Mouse (Mus musculus) ovary, postnatal 14 days (tissue): ENCODE measurements around the gene Tdp1.
"Not testable (repeated sequence)": the region's sequence is repeated elsewhere in the genome, so short reads cannot be mapped to it uniquely, and the experiment has no call there.

Source experiments
- DNase-seq: peaks from one replicate; pipeline ENCODE4 v3.0.0; 2022; ENCODE audit warnings: low spot score

Gene Tdp1

DNA sequence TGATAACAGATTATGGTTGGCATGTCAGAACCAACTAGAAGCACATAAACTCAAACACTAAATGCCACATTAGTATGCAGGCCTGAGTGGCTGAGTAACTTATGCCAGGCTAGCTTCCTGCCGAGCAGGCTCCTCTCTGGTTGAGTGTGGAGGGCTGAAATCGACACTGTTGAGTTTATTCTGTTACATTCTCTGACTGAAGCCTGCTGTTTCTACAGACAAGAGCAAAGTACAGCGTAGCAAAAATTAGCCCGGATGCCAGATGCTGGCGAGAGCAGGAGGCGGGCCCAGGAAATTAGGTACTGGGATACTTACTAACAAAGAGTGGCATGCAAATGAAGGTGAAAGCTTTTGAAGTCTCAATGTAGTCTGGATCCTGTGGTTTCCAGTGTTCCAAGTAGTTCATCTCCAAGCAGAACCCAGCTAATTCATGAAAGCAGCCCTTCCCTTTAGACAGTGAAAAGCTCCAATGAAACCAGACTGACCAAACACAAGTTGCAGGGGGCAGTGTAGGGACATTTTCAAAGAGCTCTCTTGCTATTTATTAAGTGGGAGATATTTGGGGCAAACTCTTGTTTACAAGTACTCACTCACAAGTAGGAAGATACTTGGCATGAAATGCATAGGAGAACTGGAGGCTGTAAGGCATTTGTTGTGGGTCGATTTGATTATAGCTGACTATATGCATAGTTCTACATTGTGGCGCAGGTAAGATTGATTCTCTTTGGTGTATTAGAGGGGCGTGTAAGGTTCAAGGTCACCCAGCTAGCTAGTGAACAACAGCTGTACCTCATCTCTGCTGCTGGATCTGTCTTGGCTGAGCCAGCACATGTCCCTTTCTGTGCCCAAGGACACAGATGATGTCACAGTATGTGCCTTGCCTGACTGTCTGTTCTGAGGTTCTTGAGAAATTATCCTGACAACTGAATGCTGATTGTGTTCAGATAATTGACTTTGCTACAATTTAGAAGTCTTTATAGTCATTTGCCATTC lies 74.0 kb downstream of the Tdp1 start:
- DNase-seq = no peak

DNA sequence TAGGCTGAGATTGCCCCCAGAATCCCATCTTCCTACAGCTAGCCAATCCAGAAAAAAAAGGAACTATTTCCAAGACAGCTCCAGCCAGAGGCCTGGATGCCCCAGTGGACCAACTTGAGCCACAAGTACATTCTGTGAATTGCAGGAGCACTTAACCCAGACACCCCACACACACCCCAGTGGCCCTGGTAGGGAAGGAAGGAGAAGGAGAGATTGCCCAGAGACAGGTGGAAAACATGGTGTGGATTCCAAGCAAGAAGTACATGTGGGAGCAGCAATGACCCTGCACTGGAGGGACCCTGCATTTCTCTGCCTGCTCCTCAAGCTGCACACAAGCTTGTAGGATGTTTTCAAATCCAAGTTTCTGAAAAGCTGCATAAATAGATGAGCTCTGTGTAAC lies 75.0 kb downstream of the Tdp1 start:
- no peak for DNase-seq

DNA sequence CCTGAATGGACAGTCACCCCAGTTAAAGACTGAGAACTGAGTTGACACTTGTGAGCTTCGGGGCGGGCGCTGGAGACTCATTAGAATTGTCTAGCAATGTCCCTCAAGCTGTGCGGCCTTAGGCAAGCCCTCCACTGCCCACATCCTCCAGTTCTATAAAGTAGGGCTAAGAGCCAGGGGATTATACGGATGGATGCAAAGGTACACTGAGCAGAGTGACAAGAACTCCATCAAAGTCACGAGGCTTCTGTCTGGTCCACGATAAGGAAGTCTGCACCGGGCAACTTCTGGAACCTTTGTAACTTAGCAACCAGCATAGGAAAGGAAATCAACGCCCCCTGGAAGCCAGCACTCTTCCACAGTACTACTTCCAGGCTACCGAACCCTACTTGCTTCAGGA lies 75.6 kb downstream of the Tdp1 start:
- no peak for DNase-seq

DNA sequence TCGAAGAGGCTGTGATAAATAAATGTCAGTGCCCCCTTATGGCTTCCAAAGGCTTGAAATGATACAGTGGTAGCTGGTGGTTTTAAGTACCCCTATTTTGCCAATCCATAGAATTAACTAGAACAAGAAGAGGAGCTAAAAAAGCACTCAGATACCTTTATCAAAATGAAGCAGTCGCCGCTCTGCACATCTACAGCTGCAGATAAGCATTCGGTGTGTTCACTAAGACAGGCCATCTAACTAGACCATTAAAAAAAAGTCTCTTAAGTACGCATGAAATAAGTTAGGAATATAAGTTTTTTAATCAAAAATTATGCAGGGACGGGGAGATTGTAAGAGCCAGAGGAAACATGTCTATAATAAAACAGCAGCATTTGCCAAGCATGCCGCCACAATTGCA lies 76.4 kb downstream of the Tdp1 start:
- DNase-seq = no peak

DNA sequence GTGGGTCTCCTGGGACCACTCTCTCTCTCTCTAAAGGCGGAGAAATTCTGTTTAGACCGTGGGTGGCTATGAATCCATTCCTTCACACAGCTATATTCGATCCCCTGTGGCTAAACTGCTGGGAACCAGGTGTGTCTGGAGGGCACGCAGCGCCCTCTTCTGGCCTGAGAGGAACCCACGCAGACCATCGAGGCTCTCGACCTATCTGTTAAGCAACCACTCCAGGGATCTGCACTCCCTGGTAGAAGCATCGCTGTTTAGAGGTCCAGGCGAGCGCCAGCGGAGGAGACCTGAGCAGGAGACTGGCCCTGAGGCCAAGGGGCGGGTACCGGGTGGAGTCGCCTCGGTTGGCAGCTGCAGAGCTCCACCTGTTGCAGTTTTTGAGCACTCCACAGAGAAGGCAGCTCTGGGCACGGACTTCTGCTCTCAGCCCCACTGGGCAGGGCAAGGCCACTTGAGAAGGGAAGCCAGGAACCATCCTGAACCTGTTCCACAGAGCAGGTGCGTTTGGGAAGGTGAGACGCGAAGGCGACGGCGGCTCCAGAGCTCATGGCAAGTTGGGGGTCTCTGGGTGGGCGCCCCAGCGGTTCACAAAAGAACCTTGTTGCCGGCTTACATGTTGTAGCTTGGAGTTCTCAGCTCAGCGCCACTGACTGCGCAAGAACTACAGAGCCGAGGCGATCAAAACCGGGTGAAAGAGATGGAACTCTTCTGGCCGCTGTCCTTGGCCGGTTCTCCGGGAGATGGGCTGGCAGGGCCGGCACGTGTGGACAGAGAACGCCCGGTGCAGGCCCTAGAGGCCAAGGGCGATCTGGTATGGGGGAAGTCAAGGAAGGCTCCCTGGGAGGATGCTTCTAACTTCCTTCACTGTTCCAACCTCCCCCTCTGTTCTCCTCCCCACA lies 80.2 kb downstream of the Tdp1 start, which contains the start of gene Kcnk13:
Gene Kcnk13, plus strand, starts transcription at position 199 of the 902 bp plus-strand sequence.
- peak; percentile 45 for DNase-seq

DNA sequence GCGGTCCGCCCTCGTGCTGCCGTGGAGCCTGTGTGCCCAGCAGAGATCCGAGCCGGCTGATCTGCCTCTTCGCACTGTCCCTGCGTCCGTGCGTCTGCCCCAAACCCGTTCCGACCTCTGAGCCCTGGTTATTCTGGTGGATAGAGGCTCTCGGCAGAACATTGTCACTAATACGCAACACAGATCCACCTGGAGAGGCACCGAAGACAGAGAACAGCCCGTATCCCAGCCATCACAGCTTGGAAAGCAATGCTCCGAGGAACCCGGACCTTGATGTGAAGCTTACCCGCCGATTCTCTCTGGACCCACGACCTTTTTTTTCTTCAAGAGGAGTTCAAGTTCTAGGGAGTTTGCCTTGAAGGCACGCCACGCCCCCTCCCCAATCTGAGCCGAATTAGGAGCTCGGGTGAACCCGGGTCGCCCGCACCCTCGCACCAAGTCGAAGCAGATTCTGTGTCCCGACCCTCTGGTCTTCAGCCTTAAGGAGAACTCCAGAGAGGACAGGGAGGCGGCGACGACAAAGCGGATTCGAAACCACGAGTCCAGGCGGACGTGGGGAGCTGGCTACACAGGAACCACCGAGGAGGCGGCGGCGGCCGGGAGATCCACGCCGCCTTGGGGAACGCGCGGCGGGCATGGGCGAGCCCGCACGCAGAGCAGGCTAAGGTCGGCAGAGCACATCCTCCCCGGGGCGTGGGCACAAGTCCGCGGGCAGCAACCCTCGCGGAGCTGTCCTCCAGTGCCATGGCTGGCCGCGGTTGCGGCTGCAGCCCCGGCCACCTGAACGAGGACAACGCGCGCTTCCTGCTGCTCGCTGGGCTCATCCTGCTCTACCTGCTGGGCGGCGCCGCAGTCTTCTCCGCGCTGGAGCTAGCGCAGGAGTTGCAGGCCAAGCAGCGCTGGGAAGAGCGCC lies 81.1 kb downstream of the Tdp1 start:
- no peak for DNase-seq

DNA sequence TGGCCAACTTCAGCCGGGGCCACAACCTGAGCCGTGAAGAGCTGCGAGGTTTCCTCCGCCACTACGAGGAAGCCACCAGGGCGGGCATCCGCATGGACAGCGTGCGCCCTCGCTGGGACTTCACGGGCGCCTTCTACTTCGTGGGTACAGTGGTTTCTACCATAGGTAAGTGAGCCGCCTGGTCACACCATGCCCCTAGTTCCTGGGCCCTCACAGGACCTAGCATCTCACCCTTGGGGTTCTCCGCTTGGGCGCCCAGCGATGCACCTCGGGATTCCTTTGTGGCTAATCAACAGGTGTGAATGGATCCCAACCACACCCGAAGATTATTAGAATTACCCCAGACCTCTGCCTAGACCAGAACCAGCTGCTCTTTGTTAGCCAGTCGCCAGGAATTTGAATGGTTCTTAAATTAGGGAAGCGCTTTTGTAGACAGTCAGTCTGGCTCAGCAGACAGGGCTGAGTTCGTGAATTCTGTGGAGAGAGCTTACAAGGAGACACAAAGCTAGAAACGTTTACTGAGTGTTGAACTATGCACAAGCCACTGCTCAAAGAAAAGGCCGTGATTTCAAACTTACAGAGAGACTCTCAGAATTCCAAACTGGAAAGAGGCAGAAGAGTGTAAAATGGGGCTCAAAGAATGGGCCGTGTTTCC lies 81.9 kb downstream of the Tdp1 start:
- DNase-seq = no peak

DNA sequence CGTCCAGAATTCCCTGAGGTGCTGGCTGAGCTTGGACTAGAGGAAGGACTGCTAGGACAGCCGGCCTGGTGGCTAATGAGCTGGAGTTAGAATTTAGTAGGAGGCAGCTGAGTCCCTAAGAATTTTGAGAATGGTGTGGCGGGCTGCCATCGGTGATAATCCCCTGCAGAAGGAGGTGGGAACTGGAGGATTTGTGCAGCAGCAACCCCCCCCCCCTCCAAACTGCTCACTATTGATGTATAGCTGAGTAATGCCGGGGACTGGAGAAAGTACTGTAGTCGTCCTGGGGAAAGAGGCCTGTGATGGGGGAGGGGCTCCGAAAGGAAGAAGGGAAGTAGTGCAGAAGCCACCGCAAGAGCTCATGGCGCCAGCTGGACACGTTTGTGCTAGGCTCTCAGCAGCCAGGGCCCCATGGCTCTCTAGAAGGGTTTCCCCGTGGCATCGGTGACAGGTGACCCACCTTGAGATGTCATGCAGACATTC lies 82.6 kb downstream of the Tdp1 start:
- no peak for DNase-seq

DNA sequence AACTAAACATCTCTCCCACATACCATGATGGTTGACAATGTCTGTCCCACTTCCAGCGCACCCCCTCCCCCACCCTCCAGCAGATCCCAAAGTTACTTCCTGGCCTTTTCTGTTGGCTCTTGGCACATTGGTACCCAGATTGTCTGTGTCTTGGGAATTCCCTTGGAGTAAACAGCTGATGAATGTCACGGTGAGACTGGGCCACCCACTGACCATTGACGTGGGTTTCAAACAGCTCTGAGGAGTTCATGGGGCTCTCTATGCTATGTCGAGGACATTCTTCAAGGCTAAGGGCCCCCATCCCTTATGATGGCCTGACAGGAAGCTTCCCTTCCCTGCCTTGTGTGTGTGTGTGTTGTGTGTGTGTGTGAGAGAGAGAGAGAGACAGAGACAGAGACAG lies 85.6 kb downstream of the Tdp1 start:
- no peak for DNase-seq

DNA sequence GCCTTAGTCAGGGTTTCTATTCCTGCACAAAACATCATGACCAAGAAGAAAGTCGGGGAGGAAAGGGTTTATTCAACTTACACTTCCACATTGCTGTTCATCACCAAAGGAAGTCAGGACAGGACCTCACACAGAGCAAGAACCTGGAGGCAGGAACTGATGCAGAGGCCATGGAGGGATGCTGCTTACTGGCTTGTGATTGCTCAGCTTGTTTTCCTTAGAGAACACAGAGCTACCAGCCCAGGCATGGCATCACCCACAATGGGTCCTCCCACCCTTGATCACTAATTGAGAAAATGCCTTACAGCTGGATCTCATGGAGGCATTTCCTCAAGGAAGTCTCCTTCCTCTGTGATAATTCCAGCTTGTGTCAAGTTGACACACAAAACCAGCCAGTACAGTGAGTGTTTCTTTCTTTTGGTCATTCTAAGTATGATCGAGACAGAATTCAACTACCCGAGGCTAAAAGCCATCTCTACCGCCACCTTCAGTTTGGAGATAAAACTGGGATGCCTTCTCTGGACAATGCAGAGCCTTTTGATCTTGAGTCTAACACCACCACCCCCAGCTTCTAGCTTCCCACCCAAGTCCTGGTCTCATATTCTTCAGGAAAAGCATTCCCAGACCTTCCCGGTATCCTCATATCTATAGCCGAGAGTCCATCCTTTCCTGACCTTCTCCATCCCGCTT lies 87.0 kb downstream of the Tdp1 start:
- not testable (repeated sequence) for DNase-seq

DNA sequence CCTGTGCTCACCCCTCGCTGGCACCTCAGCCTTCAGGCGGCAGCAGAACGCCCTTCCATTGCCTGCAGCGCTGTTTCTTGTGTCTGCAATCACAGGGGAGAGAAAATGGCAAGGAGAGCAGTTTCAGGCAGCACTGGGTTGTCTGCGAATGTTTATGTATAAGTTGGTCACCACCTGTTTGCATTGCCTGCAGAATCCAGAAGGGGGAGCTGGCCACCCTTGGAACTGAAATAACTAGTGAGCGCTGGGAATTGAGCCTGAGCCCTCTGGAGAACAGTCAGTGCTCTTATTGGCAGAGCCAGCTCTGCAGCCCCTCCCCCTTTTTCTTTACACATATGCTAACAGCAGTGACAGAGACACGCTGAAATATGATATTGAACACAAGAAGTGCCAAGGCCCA lies 88.5 kb downstream of the Tdp1 start:
- DNase-seq = no peak

DNA sequence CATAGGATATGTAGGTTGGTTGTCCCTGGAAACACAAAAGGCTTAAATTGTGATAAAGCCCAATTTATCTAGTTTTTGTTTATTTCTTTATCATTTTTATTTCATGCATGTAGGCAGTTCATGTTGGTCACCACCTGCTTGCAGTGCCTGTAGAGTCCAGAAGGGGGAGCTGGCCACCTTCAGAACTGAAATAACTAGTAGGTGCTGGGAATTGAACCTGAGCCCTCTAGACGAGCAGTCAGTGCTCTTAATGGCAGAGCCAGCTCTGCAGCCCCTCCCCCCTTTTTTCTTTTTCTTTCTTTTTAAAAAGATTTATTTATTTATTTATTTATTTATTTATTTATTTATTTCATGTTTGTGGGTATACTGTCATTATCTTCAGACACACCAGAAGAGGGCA lies 89.3 kb downstream of the Tdp1 start:
- DNase-seq = no peak

DNA sequence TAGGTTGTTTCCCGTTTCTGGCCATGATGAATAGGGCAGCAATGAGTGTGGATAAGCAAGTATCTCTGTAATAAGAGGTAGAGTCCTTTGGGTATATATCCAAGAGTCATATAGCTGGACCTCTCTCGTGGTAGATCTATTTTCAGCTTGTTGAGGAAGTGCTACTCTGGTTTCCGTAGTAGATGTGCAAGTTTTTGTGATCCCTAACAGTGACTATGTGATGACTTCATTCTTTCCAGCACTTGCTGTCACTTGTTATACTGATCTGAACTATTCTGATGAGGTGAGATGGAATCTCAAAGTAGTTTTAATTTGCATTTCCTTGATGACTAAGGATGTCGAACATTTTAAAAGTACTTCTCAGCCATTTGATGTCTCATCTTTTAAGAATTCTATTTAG lies 95.2 kb downstream of the Tdp1 start:
- DNase-seq = no peak

DNA sequence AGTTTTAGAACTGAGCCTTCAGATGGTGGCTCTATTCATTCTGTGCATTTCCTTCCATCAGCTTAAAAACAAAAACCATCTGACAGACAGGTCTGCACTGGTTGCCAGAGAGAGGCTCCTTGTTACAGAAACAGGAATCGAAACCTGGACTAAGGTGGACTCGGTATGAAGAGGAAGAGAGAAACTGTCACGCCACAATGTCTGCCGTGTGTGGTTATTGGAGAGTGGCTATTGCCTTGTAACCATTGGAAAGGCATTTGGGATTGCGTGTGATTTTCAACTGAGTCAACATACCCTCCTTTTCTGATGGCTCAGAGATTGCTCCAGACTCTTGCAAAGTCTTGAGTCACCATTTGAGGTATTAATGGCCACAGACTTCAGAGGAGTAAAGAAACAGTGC lies 102.5 kb downstream of the Tdp1 start:
- no peak for DNase-seq

DNA sequence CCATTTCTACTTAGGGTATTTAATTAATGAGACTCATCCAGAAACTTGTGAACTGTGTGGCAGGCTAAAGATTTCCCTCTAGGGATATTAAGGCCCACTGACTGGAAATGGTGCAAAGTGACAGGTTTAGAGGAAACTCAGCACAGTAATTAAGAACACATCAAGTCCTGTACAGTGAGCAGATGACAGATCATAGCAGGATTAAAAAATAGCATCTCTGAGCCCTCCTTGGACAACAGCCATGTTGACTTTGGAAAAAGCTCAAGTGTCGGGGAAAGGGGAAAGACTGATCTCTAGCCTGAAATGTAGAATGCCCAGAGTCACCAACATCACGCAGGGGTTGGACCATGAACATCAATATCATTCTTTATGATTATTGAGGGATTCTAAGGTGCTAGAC lies 103.8 kb downstream of the Tdp1 start:
- no peak for DNase-seq

DNA sequence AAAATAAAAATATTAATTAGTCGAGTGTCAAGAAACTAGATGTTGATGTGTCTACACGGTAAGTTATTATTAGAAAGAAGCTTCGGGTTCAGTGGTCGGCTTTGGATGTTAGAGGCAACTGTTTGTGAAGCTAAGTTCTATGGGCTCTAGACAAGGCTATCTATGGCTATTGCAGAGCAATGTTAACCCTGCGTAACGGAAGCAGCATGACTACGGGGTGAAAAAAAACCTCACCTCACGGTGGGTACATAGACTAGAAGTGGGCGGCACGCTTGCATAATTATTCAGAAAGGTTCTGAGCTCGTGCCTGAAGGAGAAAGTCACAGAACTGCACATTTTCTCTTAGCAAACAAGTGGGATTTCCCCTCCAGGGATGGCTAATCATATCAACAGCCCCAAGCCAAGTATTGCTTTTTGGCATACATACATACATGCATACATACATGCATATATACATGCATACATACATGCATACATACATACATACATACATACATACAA lies 108.1 kb downstream of the Tdp1 start:
- DNase-seq = no peak

DNA sequence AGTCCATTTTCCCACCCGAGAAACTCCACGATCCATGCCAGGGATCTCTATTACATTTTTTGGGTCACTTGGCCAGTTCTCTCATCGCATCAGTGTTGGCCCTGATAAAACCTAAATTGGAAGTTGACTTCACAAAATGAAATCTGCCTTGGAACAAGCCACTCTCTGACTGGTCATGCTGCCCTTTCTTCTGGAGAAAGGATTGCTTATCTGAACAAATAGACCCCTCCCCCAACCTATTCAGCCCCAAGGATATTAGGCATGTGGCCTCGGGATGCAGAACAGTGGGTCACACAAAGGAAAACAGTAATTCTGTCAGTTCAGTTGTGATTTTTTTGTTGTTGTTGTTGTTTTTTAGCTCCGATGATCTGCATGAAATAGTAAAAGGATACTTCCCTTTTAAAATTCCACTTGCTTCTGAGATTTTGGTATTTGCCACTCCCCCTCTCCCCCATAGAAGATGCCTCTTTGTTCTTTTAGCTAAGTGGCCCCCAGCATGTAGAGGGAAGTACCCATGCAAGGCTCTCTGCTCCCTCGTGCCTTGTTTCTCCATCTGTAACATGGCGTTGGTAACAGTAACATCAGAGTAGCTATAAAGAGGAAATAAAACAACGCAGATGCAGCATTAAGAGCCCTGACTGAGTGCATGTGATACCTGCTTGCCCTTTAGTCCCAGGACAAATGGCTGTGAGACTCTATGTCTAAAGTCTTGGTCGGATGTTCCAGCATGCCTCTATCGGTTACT lies 109.0 kb downstream of the Tdp1 start:
- DNase-seq = no peak

DNA sequence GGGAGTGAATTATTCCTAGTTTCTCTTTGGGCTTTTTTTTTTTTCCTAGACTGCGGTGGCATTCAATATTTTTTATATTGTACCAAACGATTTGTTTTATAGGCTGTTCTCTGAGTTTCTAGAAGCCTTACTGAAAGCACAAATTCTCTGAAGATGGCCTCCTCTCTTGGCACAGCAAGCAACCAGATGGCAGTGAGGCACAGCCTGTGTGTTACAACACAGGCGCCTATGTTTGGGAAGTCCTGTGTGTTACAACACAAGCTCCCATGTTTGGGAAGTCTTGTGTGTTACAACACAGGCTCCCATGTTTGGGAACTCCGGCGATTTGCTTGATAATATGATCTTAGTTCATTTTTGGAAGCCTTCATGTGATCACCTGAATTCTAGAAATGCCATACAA lies 111.6 kb downstream of the Tdp1 start:
- DNase-seq = no peak

DNA sequence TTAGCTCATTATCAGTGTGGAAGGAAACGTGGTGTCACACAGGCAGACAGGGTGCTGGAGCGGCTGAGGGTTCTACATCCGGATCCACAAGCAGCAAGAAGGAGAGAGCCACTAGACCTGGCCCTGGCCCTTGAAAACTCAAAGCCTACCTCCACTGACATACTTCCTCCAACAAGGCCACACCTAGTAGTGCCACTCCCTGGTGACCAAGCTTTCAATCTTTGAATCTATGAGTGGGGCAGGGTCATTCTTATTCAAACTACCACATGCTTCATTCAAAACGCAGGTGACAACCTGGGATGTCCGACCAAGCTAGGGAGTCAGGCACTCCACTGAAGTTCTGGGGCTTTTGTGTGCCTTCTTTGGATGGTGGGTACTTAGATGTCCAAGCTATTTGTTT lies 115.4 kb downstream of the Tdp1 start:
- no peak for DNase-seq

DNA sequence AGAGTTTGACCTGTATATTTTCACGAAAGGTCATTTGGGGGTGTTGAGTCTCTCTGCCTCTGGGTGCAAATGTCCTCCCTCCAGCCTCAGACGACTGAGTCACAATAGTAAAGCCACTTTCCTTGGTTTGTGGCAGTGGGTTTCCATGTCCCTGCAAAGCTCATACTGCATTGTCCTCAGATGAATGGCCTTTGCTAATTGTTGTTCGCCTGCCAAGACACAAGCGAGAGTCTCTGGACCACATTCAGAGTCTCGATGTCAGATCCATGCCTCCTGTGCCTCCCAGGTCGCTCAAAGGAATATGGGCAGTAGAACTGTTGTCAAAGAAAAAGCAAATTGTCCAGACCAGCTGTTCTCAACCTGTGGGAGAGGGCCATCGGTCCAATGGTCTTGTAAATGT lies 116.1 kb downstream of the Tdp1 start:
- no peak for DNase-seq
